Mouse (Mus musculus) heart, adult 2 months (tissue): ENCODE measurements at regions not wholly inside any gene's neighbourhood (a gene's known extent, or its start where the extent isn't known, plus 50 kb on each side); places are given as distances from the start of the nearest gene placed in this dataset.

Experiments used
- DNase-seq, 2 experiments: peaks; one replicate each; pipeline ENCODE4 v3.0.0; 2021
- H3K27ac ChIP-seq: fragments of 200-600 bp; 2 replicates; pipeline ENCODE4 v1.8.1; 2022
- H3K27me3 ChIP-seq: fragments of 200-500 bp; 2 replicates; pipeline ENCODE4 v1.6.1; 2012; ENCODE audit warnings: mild to moderate bottlenecking, low read length, inconsistent platforms, mixed read lengths; ENCODE audit not compliant: control insufficient read depth, insufficient read depth
- H3K36me3 ChIP-seq: fragments of 200-500 bp; 2 replicates; pipeline ENCODE4 v1.6.1; 2012; ENCODE audit warnings: low read length, inconsistent platforms; ENCODE audit not compliant: control insufficient read depth, insufficient read depth
- H3K4me1 ChIP-seq: fragments of 200-500 bp; 2 replicates; pipeline ENCODE4 v1.6.1; 2011; ENCODE audit warnings: low read length; ENCODE audit not compliant: control insufficient read depth, insufficient read depth
- H3K4me3 ChIP-seq: fragments of 200-600 bp; 2 replicates; pipeline ENCODE4 v1.8.1; 2022
- H3K79me2 ChIP-seq: fragments of 200-500 bp; replicated peaks from 2 replicates; pipeline ENCODE4 v1.6.1; 2012; ENCODE audit warnings: mild to moderate bottlenecking, inconsistent platforms, low read length, moderate library complexity, mixed read lengths; ENCODE audit not compliant: control insufficient read depth, insufficient read depth
- H3K9ac ChIP-seq: fragments of 200-500 bp; 2 replicates; pipeline ENCODE4 v1.6.1; 2012; ENCODE audit warnings: low read depth, mild to moderate bottlenecking, control low read depth, inconsistent platforms, low read length, mixed read lengths
- CTCF ChIP-seq: fragments of 200-600 bp; IDR thresholded peaks from 2 replicates; pipeline ENCODE4 v1.8.1; 2022; ENCODE audit warnings: antibody characterized with exemption, mild to moderate bottlenecking, moderate library complexity
- EP300 ChIP-seq: fragments of 200-500 bp; IDR thresholded peaks from 2 replicates; pipeline ENCODE4 v1.6.1; 2011; ENCODE audit warnings: low read depth, low read length, control low read depth; ENCODE audit not compliant: insufficient read depth
- POLR2A ChIP-seq: fragments of 200-500 bp; IDR thresholded peaks from 2 replicates; pipeline ENCODE4 v1.6.1; 2011; ENCODE audit warnings: mild to moderate bottlenecking, low read depth, low read length, control low read depth; ENCODE audit not compliant: insufficient read depth
- WGBS: fragments of 180-500 bp; shearing (Covaris S2); methylation state at CpG from one replicate; pipeline ENCODE4 v1.1.7; 2018; 5-methylcytosine and 5-hydroxymethylcytosine counted together
- intact Hi-C: fragments of 180-260 bp; cut with DNase I; formaldehyde crosslinking; loops from one replicate; pipeline ENCODE4 v1.15.1; 2025

GRCm38 (mm10) chr8:76540611-76541010, 358.6 kb upstream of the Nr3c2 start:
- no peak overlapping the region for H3K9ac ChIP-seq
- no peak overlapping the region for H3K4me3 ChIP-seq
- H3K4me1 ChIP-seq = no peaks in the 10 kb centered on the region
- H3K27me3 ChIP-seq = no peaks in the 10 kb centered on the region
- TF ChIP-seq CTCF = no peak
- TF ChIP-seq POLR2A = no peak
- no peak for TF ChIP-seq EP300
- no peaks in the 10 kb centered on the region for H3K36me3 ChIP-seq
- WGBS = 32% methylated on average over 3 of the region's 3 CpGs
- no peak for DNase-seq
- H3K79me2 ChIP-seq = no peaks in the 10 kb centered on the region
- no peak overlapping the region for H3K27ac ChIP-seq
- intact Hi-C loops = no loop called here

GRCm38 (mm10) chr8:76551681-76552080, 347.6 kb upstream of the Nr3c2 start:
- WGBS = 90% methylated on average over 2 of the region's 2 CpGs
- H3K79me2 ChIP-seq = no peaks in the 10 kb centered on the region
- no peak overlapping the region for H3K27ac ChIP-seq
- no peaks in the 10 kb centered on the region for H3K4me1 ChIP-seq
- TF ChIP-seq POLR2A = no peak
- no peak for TF ChIP-seq CTCF
- TF ChIP-seq EP300 = no peak
- H3K27me3 ChIP-seq = no peaks in the 10 kb centered on the region
- H3K4me3 ChIP-seq = no peak overlapping the region
- no peak for DNase-seq
- intact Hi-C loops = no loop called here
- H3K9ac ChIP-seq = no peak overlapping the region
- H3K36me3 ChIP-seq = no peaks in the 10 kb centered on the region

GRCm38 (mm10) chr8:76601566-76601965, 297.7 kb upstream of the Nr3c2 start:
- DNase-seq = no peak
- no peaks in the 10 kb centered on the region for H3K79me2 ChIP-seq
- H3K9ac ChIP-seq = no peak overlapping the region
- intact Hi-C loops = no loop called here
- 31% methylated on average over 1 of the region's 1 CpGs for WGBS
- TF ChIP-seq POLR2A = no peak
- no peak for TF ChIP-seq EP300
- TF ChIP-seq CTCF = no peak
- H3K36me3 ChIP-seq = no peaks in the 10 kb centered on the region
- no peak overlapping the region for H3K4me3 ChIP-seq
- H3K27me3 ChIP-seq = no peaks in the 10 kb centered on the region
- H3K4me1 ChIP-seq = no peaks in the 10 kb centered on the region
- no peak overlapping the region for H3K27ac ChIP-seq

GRCm38 (mm10) chr8:76618721-76619120, 280.5 kb upstream of the Nr3c2 start:
- no peaks in the 10 kb centered on the region for H3K79me2 ChIP-seq
- H3K27me3 ChIP-seq = no peaks in the 10 kb centered on the region
- no peak for TF ChIP-seq POLR2A
- no peak for TF ChIP-seq CTCF
- TF ChIP-seq EP300 = no peak
- 56% methylated on average over 2 of the region's 2 CpGs for WGBS
- no peaks in the 10 kb centered on the region for H3K36me3 ChIP-seq
- no peak overlapping the region for H3K27ac ChIP-seq
- no peak overlapping the region for H3K4me3 ChIP-seq
- H3K9ac ChIP-seq = no peak overlapping the region
- no peak for DNase-seq
- intact Hi-C loops = no loop called here
- no peaks in the 10 kb centered on the region for H3K4me1 ChIP-seq

GRCm38 (mm10) chr8:76620853-76621252, 278.4 kb upstream of the Nr3c2 start:
- WGBS = 85% methylated on average over 3 of the region's 3 CpGs
- intact Hi-C loops = no loop called here
- Histone ChIP-seq H3K4me3 (no peak overlapping the region), H3K79me2 (no peaks in the 10 kb centered on the region), H3K27me3 (no peaks in the 10 kb centered on the region), H3K4me1 (no peaks in the 10 kb centered on the region), H3K9ac (no peak overlapping the region), H3K27ac (no peak overlapping the region), H3K36me3 (no peaks in the 10 kb centered on the region)
- TF ChIP-seq CTCF (no peak), POLR2A (no peak), EP300 (no peak)
- no peak for DNase-seq

GRCm38 (mm10) chr8:76633086-76633485, 266.2 kb upstream of the Nr3c2 start:
- H3K27ac ChIP-seq = no peak overlapping the region
- no peaks in the 10 kb centered on the region for H3K79me2 ChIP-seq
- no peaks in the 10 kb centered on the region for H3K27me3 ChIP-seq
- no peaks in the 10 kb centered on the region for H3K36me3 ChIP-seq
- TF ChIP-seq POLR2A (no peak), EP300 (no peak), CTCF (no peak)
- H3K4me3 ChIP-seq = no peak overlapping the region
- H3K9ac ChIP-seq = no peak overlapping the region
- WGBS = 51% methylated on average over 1 of the region's 1 CpGs
- H3K4me1 ChIP-seq = no peaks in the 10 kb centered on the region
- intact Hi-C loops = no loop called here
- DNase-seq = no peak
